Mouse (Mus musculus) layer of hippocampus, postnatal 14 days (tissue): ENCODE measurements around the gene Tmem189. TPM values are rescaled to one million over a fixed set of nuclear protein-coding genes. Genes with fewer than 3 reads are reported as not detected.

Source experiments
- DNase-seq, 2 experiments: peaks; one replicate each; pipeline ENCODE4 v3.0.0; 2021 to 2022; ENCODE audit warnings: low spot score in 2 of 2, mixed read lengths in 1 of 2
- total RNA-seq, 2 experiments: library from RNA; stranded (reverse); gene quantifications; 2 replicates each; pipeline ENCODE4 v1.2.3; 2021

The Tmem189 gene
- total RNA-seq, 2 experiments from 2014 or later: 69.5 to 71.9 TPM

GRCm38 (mm10) chr2:167702126-167702525 lies 12.5 kb upstream of the Tmem189 start:
- DNase-seq: no peak

- no peak for DNase-seq
These were observed 11.8 kb upstream of the Tmem189 start for GRCm38 (mm10) chr2:167701472-167701871.

- no peak for DNase-seq
These were observed 10.4 kb upstream of the Tmem189 start for GRCm38 (mm10) chr2:167700018-167700417.

GRCm38 (mm10) chr2:167697902-167698301 lies 8.3 kb upstream of the Tmem189 start:
- DNase-seq: no peak

- DNase-seq: no peak
These were observed 6.5 kb upstream of the Tmem189 start for GRCm38 (mm10) chr2:167696143-167696542.

- DNase-seq: no peak
These were observed 5.9 kb upstream of the Tmem189 start for GRCm38 (mm10) chr2:167695491-167695890.

GRCm38 (mm10) chr2:167694963-167695362 lies 5.3 kb upstream of the Tmem189 start:
- DNase-seq: no peak

GRCm38 (mm10) chr2:167694244-167694643 lies 4.6 kb upstream of the Tmem189 start:
- no peak for DNase-seq

GRCm38 (mm10) chr2:167693540-167693939 lies 3.9 kb upstream of the Tmem189 start:
- no peak for DNase-seq

- DNase-seq: no peak
These were observed 3.2 kb upstream of the Tmem189 start for GRCm38 (mm10) chr2:167692831-167693230.

- no peak for DNase-seq
These were observed 2.4 kb upstream of the Tmem189 start for GRCm38 (mm10) chr2:167691871-167692661.

- no peak for DNase-seq
These were observed 1.8 kb upstream of the Tmem189 start for GRCm38 (mm10) chr2:167691410-167691809.

- peak in 1 of 2 experiments; percentile 40 for DNase-seq
These were observed 1.3 kb upstream of the Tmem189 start for GRCm38 (mm10) chr2:167690962-167691311.

GRCm38 (mm10) chr2:167690219-167690961 lies 768 bp upstream of the Tmem189 start:
- DNase-seq: peak; percentile 57 to 63

GRCm38 (mm10) chr2:167688498-167689451 lies 847 bp downstream of the Tmem189 start, which contains the start of gene Cebpb:
Gene Cebpb (plus strand): TSS chr2:167688915.
- DNase-seq: peak; percentile 79 to 85

- DNase-seq: no peak
These were observed 1.5 kb downstream of the Tmem189 start for GRCm38 (mm10) chr2:167688126-167688497.

GRCm38 (mm10) chr2:167687651-167688101 lies 1.9 kb downstream of the Tmem189 start:
- no peak for DNase-seq

- no peak for DNase-seq
These were observed 2.4 kb downstream of the Tmem189 start for GRCm38 (mm10) chr2:167687250-167687586.

GRCm38 (mm10) chr2:167686382-167687249 lies 3.0 kb downstream of the Tmem189 start:
- no peak for DNase-seq

- DNase-seq: no peak
These were observed 3.8 kb downstream of the Tmem189 start for GRCm38 (mm10) chr2:167685865-167686264.
